Mouse (Mus musculus): Measurements from ENCODE around the gene Pxylp1. TPM values are rescaled to one million over a fixed set of nuclear protein-coding genes. Genes with fewer than 3 reads are reported as not detected.

Pxylp1 gene
- total and polyA plus RNA-seq, 3 experiments = 7.8 to 10.1 (median 8.3) TPM

- no peaks in the 10 kb centered on the region for H3K9me3 ChIP-seq (replicated peaks; ENCODE audit: low read length)
These were observed 61.6 kb downstream of the Pxylp1 start for GRCm38 (mm10) chr9:96830856-96831359.

DNA sequence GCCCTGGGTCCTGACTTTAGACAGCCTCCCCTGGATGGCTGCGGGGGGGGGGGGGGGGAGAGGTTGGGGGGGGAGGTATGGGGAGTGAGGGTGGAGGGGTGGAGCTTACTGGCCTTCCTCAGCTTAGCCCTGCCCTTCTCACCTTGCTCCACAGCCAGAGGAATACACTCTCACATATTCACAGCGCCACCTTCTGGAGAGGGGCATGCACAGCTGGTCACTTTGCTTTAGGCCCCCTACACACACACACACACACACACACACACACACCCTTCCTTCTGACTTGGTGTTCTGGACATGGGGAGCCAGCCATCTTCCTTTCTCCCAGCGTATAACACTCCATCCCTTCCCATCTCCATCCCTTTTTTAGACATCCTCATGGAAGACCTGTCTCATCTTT lies 62.8 kb downstream of the Pxylp1 start:
- dilution Hi-C loops (cut with MboI; ENCODE audit: extremely low pct_ligation_motif_present, extremely low pct_unique_long_range_greater_than_20kb, low sequenced_read_pairs) (no loop called here), in situ Hi-C loops (cut with MboI; ENCODE audit: low pct_ligation_motif_present, low pct_unique_long_range_greater_than_20kb, low sequenced_read_pairs) (no loop called here)
- no peak for DNase-seq (ENCODE audit: extremely low read depth)
- Histone ChIP-seq H3K9ac (ENCODE audit: insufficient read depth, low read depth) (no peak overlapping the region), H3K4me3 (replicated peaks in 1 of 3; ENCODE audit: low read depth in 2 of 3, low read length in 2 of 3, poor library complexity in 1 of 3) (no peak overlapping the region), H3K4me1 (ENCODE audit: control insufficient read depth in 1 of 2, insufficient read depth in 2 of 2) (peaks cover 0 to 34% of the 10 kb centered on the region in 2 experiments; a peak in 2 of 4 replicates), H3K79me2 (replicated peaks; ENCODE audit: control insufficient read depth, extremely low read depth, insufficient read depth, poor library complexity, severe bottlenecking) (no peaks in the 10 kb centered on the region), H3K9me3 (replicated peaks; ENCODE audit: low read length) (no peaks in the 10 kb centered on the region), H3K36me3 (replicated peaks in 1 of 2; ENCODE audit: control insufficient read depth in 1 of 2, insufficient read depth in 1 of 2, low read length in 1 of 2) (peaks cover 0 to 48% of the 10 kb centered on the region in 2 experiments), H3K27ac (ENCODE audit: insufficient read depth, low read depth) (no peak overlapping the region), H3K4me2 (ENCODE audit: insufficient read depth, low read depth, poor library complexity, severe bottlenecking) (no peak overlapping the region), H3K27me3 (replicated peaks) (no peaks in the 10 kb centered on the region)
- TF ChIP-seq ZNF384 (IDR thresholded peaks at IDR 0.05; ENCODE audit: low read depth, low read length) = no peak
- no peak for TF ChIP-seq USF1 (IDR thresholded peaks at IDR 0.05; ENCODE audit: low read depth, low read length)
- peak in 1 of 2 experiments; percentile 19; a peak in 2 of 4 replicates for TF ChIP-seq CTCF (conservative IDR thresholded peaks at IDR 0.05 in 1 of 2, IDR thresholded peaks at IDR 0.05 in 1 of 2; ENCODE audit: low read depth in 2 of 2, low read length in 2 of 2)
- TF ChIP-seq POLR2A (IDR thresholded peaks at IDR 0.05; ENCODE audit: low read depth, low read length) = no peak

More at GRCm38 (mm10) chr9:96830856-96831359, 61.6 kb downstream of the Pxylp1 start:
- DNase-seq (ENCODE audit: extremely low read depth) = no peak
- H3K79me2 ChIP-seq (replicated peaks; ENCODE audit: control insufficient read depth, extremely low read depth, insufficient read depth, poor library complexity, severe bottlenecking) = no peaks in the 10 kb centered on the region
- no peak overlapping the region for H3K9ac ChIP-seq (ENCODE audit: insufficient read depth, low read depth)
- no peaks in the 10 kb centered on the region for H3K27me3 ChIP-seq (replicated peaks)
- H3K4me1 ChIP-seq (ENCODE audit: control insufficient read depth in 1 of 2, insufficient read depth in 2 of 2) = peaks cover 0 to 36% of the 10 kb centered on the region in 2 experiments; a peak in 2 of 4 replicates
- dilution Hi-C loops (cut with MboI; ENCODE audit: extremely low pct_ligation_motif_present, extremely low pct_unique_long_range_greater_than_20kb, low sequenced_read_pairs) = no loop called here
- TF ChIP-seq ELF1 (IDR thresholded peaks at IDR 0.05; ENCODE audit: low read depth, low read length) = no peak
- no peak for TF ChIP-seq JUND (conservative IDR thresholded peaks at IDR 0.05; ENCODE audit: low read depth, low read length)
- TF ChIP-seq KAT2A (IDR thresholded peaks at IDR 0.05; ENCODE audit: insufficient replicate concordance, low read length) = no peak
- TF ChIP-seq ZC3H11A (IDR thresholded peaks at IDR 0.05; ENCODE audit: low read depth, low read length) = no peak
- TF ChIP-seq MYC (IDR thresholded peaks at IDR 0.05; ENCODE audit: low read depth, low read length) = no peak
- no peak for TF ChIP-seq HCFC1 (IDR thresholded peaks at IDR 0.05; ENCODE audit: low read depth, low read length)
- no peak for TF ChIP-seq RCOR1 (conservative IDR thresholded peaks at IDR 0.05; ENCODE audit: low read depth, low read length)
- no peak for TF ChIP-seq E2F4 (IDR thresholded peaks at IDR 0.05; ENCODE audit: insufficient replicate concordance, low read depth, low read length)
- no peak for TF ChIP-seq SMC3 (IDR thresholded peaks at IDR 0.05; ENCODE audit: low read depth, low read length)
- no peak for TF ChIP-seq ZNF384 (IDR thresholded peaks at IDR 0.05; ENCODE audit: low read depth, low read length)
- no peak for TF ChIP-seq CTCF (conservative IDR thresholded peaks at IDR 0.05 in 1 of 2, IDR thresholded peaks at IDR 0.05 in 1 of 2; ENCODE audit: low read depth in 2 of 2, low read length in 2 of 2)
- TF ChIP-seq TCF12 (IDR thresholded peaks at IDR 0.05; ENCODE audit: low read depth, low read length) = no peak
- TF ChIP-seq ZMIZ1 (IDR thresholded peaks at IDR 0.05; ENCODE audit: low read depth, low read length) = no peak
- TF ChIP-seq JUN (IDR thresholded peaks at IDR 0.05; ENCODE audit: insufficient read depth, low read depth, low read length) = no peak
- no peak overlapping the region for H3K4me2 ChIP-seq (ENCODE audit: insufficient read depth, low read depth, poor library complexity, severe bottlenecking)
- H3K4me3 ChIP-seq (replicated peaks in 1 of 3; ENCODE audit: low read depth in 2 of 3, low read length in 2 of 3, poor library complexity in 1 of 3) = no peak overlapping the region
- in situ Hi-C loops (cut with MboI; ENCODE audit: low pct_ligation_motif_present, low pct_unique_long_range_greater_than_20kb, low sequenced_read_pairs) = no loop called here
- H3K36me3 ChIP-seq (replicated peaks in 1 of 2; ENCODE audit: control insufficient read depth in 1 of 2, insufficient read depth in 1 of 2, low read length in 1 of 2) = peaks cover 0 to 43% of the 10 kb centered on the region in 2 experiments
- no peak overlapping the region for H3K27ac ChIP-seq (ENCODE audit: insufficient read depth, low read depth)
